Mouse (Mus musculus) lung, postnatal 36 days (tissue): ENCODE measurements at regions not wholly inside any gene's neighbourhood (a gene's known extent, or its start where the extent isn't known, plus 50 kb on each side); places are given as distances from the start of the nearest gene placed in this dataset.

Experiments used
- DNase-seq: peaks from one replicate; pipeline ENCODE4 v3.0.0; 2022; ENCODE audit warnings: mixed read lengths

- DNase-seq, result peak; percentile 8
Observed at GRCm38 (mm10) chr9:84178705-84179104, 253.8 kb downstream of the Bckdhb start.

- DNase-seq, result no peak
Observed at GRCm38 (mm10) chr9:84179238-84179637, 254.3 kb downstream of the Bckdhb start.

GRCm38 (mm10) chr9:84183637-84184374 is 258.9 kb downstream of the Bckdhb start:
- DNase-seq, result no peak

GRCm38 (mm10) chr9:84187531-84187930 is 262.6 kb downstream of the Bckdhb start:
- no peak for DNase-seq

- no peak for DNase-seq
Observed at GRCm38 (mm10) chr9:84193405-84193804, 268.5 kb downstream of the Bckdhb start.

GRCm38 (mm10) chr9:84194716-84195115 is 269.8 kb downstream of the Bckdhb start:
- no peak for DNase-seq

GRCm38 (mm10) chr9:84195338-84195737 is 270.4 kb downstream of the Bckdhb start:
- DNase-seq, result no peak

- no peak for DNase-seq
Observed at GRCm38 (mm10) chr9:84200208-84200607, 275.3 kb downstream of the Bckdhb start.

- no peak for DNase-seq
Observed at GRCm38 (mm10) chr9:84204056-84204455, 279.1 kb downstream of the Bckdhb start.

GRCm38 (mm10) chr9:84240491-84240975 is 315.6 kb downstream of the Bckdhb start:
- DNase-seq, result no peak

GRCm38 (mm10) chr9:84249765-84250164 is 324.8 kb downstream of the Bckdhb start:
- no peak for DNase-seq

- DNase-seq, result peak; percentile 31
Observed at GRCm38 (mm10) chr9:84253022-84253991, 328.4 kb downstream of the Bckdhb start.

- DNase-seq, result no peak
Observed at GRCm38 (mm10) chr9:84258488-84258887, 333.5 kb downstream of the Bckdhb start.

- DNase-seq, result no peak
Observed at GRCm38 (mm10) chr9:84259751-84260150, 334.8 kb downstream of the Bckdhb start.

- no peak for DNase-seq
Observed at GRCm38 (mm10) chr9:84262151-84262550, 337.2 kb downstream of the Bckdhb start.

- no peak for DNase-seq
Observed at GRCm38 (mm10) chr9:84266974-84267373, 342.0 kb downstream of the Bckdhb start.

- DNase-seq, result no peak
Observed at GRCm38 (mm10) chr9:84274608-84275007, 349.7 kb downstream of the Bckdhb start.

GRCm38 (mm10) chr9:84278295-84278694 is 353.4 kb downstream of the Bckdhb start:
- DNase-seq, result no peak

GRCm38 (mm10) chr9:84278731-84279130 is 353.8 kb downstream of the Bckdhb start:
- DNase-seq, result no peak

- no peak for DNase-seq
Observed at GRCm38 (mm10) chr9:84280898-84281297, 356.0 kb downstream of the Bckdhb start.

- DNase-seq, result peak; percentile 61
Observed at GRCm38 (mm10) chr9:84281610-84282009, 356.7 kb downstream of the Bckdhb start.

- no peak for DNase-seq
Observed at GRCm38 (mm10) chr9:84283296-84283695, 358.4 kb downstream of the Bckdhb start.

GRCm38 (mm10) chr9:84285604-84286003 is 360.7 kb downstream of the Bckdhb start:
- DNase-seq, result no peak

- no peak for DNase-seq
Observed at GRCm38 (mm10) chr9:84295891-84296290, 370.9 kb downstream of the Bckdhb start.
